Comparison of ENCODE assay signal across 8 mouse cellular contexts in genomic region chr2:126706759-126707437, GRCm38 (mm10). TPM values are rescaled to one million over a fixed set of nuclear protein-coding genes. Genes with fewer than 3 reads are reported as not detected.
DNase-seq lines count a peak whose midpoint lies in the region; ATAC-seq and TF ChIP-seq lines count a peak whose summit lies in the region.

Usp8 (plus strand) TSS chr2:126707328.

- no peak for TF ChIP-seq RAD21 in CH12.LX (IDR thresholded peaks at IDR 0.05; ENCODE audit: low read depth, low read length)

- peak; percentile 94 for TF ChIP-seq POLR2A in CH12.LX (IDR thresholded peaks at IDR 0.05; ENCODE audit: low read depth, low read length)

- H3K9me3 ChIP-seq in CH12.LX (replicated peaks; ENCODE audit: low read length), result peaks cover 10% of the 10 kb centered on the region
- H3K9me3 ChIP-seq in forebrain, embryonic 11.5 days (ENCODE audit: control insufficient read depth, low read length), result no peaks in the 10 kb centered on the region
- H3K9me3 ChIP-seq in heart, embryonic 16.5 days (replicated peaks; ENCODE audit: control insufficient read depth, low read length), result no peaks in the 10 kb centered on the region
- H3K9me3 ChIP-seq in liver, embryonic 15.5 days (replicated peaks), result no peaks in the 10 kb centered on the region
- H3K9me3 ChIP-seq in neural tube, embryonic 12.5 days, result no peaks in the 10 kb centered on the region

- DNase-seq in CH12.LX (ENCODE audit: extremely low read depth), result peak; percentile 98
- peak; percentile 98 for DNase-seq in c-Kit-positive CD71-positive TER-119-negative erythroid progenitor cells, embryonic 14.5 days (ENCODE audit: low read depth)
- peak; percentile 98 for DNase-seq in forebrain, embryonic 11.5 days (ENCODE audit: low spot score)
- peak; percentile 97 to 99 for DNase-seq in kidney, postnatal 36 days
- peak; percentile 98 for DNase-seq in telencephalon, adult 2 months (ENCODE audit: low read depth, low spot score)

- 0 out of 2 replicates have a peak within 1 kb of the TSS, but pooled peaks have one; percentile 32 for H3K27ac ChIP-seq in CH12.LX (ENCODE audit: insufficient read depth, low read depth)
- H3K27ac ChIP-seq in forebrain, embryonic 11.5 days (ENCODE audit: low read depth, low read length), result peak within 1 kb of the TSS; percentile 64; the same call in 1 of the 2 replicates
- H3K27ac ChIP-seq in heart, embryonic 16.5 days (ENCODE audit: low read length), result peak within 1 kb of the TSS; percentile 85
- peak within 1 kb of the TSS; percentile 82 for H3K27ac ChIP-seq in liver, embryonic 15.5 days (replicated peaks)
- peak within 1 kb of the TSS; percentile 67 for H3K27ac ChIP-seq in neural tube, embryonic 12.5 days

- dilution Hi-C loops in CH12.LX (cut with MboI; ENCODE audit: extremely low pct_ligation_motif_present, extremely low pct_unique_long_range_greater_than_20kb, low sequenced_read_pairs), result no loop called here

- H3K4me2 ChIP-seq in CH12.LX (ENCODE audit: insufficient read depth, low read depth, poor library complexity, severe bottlenecking), result peak within 1 kb of the TSS; percentile 100
- H3K4me2 ChIP-seq in forebrain, embryonic 11.5 days (ENCODE audit: low read depth, low read length, severe bottlenecking), result peak within 1 kb of the TSS; percentile 51
- peak within 1 kb of the TSS; percentile 90 for H3K4me2 ChIP-seq in heart, embryonic 16.5 days (ENCODE audit: low read depth, low read length)
- peak within 1 kb of the TSS; percentile 81 for H3K4me2 ChIP-seq in liver, embryonic 15.5 days
- peak within 1 kb of the TSS; percentile 63 for H3K4me2 ChIP-seq in neural tube, embryonic 12.5 days (replicated peaks)

- no peak for TF ChIP-seq EP300 in CH12.LX (IDR thresholded peaks at IDR 0.05; ENCODE audit: low read length)

- peak within 1 kb of the TSS; percentile 82 to 99 (median 94) for H3K4me3 ChIP-seq in CH12.LX (replicated peaks in 1 of 3; ENCODE audit: low read depth in 2 of 3, low read length in 2 of 3, poor library complexity in 1 of 3)
- peak within 1 kb of the TSS; percentile 77 for H3K4me3 ChIP-seq in forebrain, embryonic 11.5 days (ENCODE audit: low read depth, low read length)
- peak within 1 kb of the TSS; percentile 96 for H3K4me3 ChIP-seq in heart, embryonic 16.5 days (ENCODE audit: low read length)
- H3K4me3 ChIP-seq in liver, embryonic 15.5 days (replicated peaks), result peak within 1 kb of the TSS; percentile 91
- peak within 1 kb of the TSS; percentile 73 for H3K4me3 ChIP-seq in neural tube, embryonic 12.5 days

- ATAC-seq in forebrain, embryonic 11.5 days (replicated peaks; ENCODE audit: low FRiP score), result peak; percentile 100
- ATAC-seq in heart, embryonic 16.5 days (replicated peaks; ENCODE audit: extremely low read depth, insufficient read depth, low FRiP score), result peak; percentile 100
- ATAC-seq in liver, embryonic 15.5 days (ENCODE audit: insufficient read depth), result peak; percentile 100
- ATAC-seq in neural tube, embryonic 12.5 days (ENCODE audit: low FRiP score, low read depth), result peak; percentile 100

- in situ Hi-C loops in CH12.LX (cut with MboI; ENCODE audit: low pct_ligation_motif_present, low pct_unique_long_range_greater_than_20kb, low sequenced_read_pairs), result no loop called here

- H3K36me3 ChIP-seq in CH12.LX (replicated peaks in 1 of 2; ENCODE audit: control insufficient read depth in 1 of 2, insufficient read depth in 1 of 2, low read length in 1 of 2), result peaks cover under 1 to 11% of the 10 kb centered on the region in 2 experiments
- no peaks in the 10 kb centered on the region for H3K36me3 ChIP-seq in forebrain, embryonic 11.5 days (ENCODE audit: control insufficient read depth, insufficient read depth, low read length)
- H3K36me3 ChIP-seq in heart, embryonic 16.5 days (ENCODE audit: control insufficient read depth, insufficient read depth), result no peaks in the 10 kb centered on the region; the same call in 1 of the 2 replicates
- H3K36me3 ChIP-seq in liver, embryonic 15.5 days (replicated peaks), result 0 out of 2 replicates have a peak, but pooled peaks cover 2% of the 10 kb centered on the region
- no peaks in the 10 kb centered on the region; the same call in 1 of the 2 replicates for H3K36me3 ChIP-seq in neural tube, embryonic 12.5 days

- H3K27me3 ChIP-seq in CH12.LX (replicated peaks), result no peaks in the 10 kb centered on the region
- H3K27me3 ChIP-seq in forebrain, embryonic 11.5 days (ENCODE audit: control insufficient read depth, insufficient read depth, low read length), result no peaks in the 10 kb centered on the region
- H3K27me3 ChIP-seq in heart, embryonic 16.5 days (ENCODE audit: control insufficient read depth, insufficient read depth, low read length), result peaks cover 4% of the 10 kb centered on the region; the same call in 1 of the 2 replicates
- peaks cover 18% of the 10 kb centered on the region; the same call in 1 of the 2 replicates for H3K27me3 ChIP-seq in liver, embryonic 15.5 days
- 0 out of 2 replicates have a peak, but pooled peaks cover 2% of the 10 kb centered on the region for H3K27me3 ChIP-seq in neural tube, embryonic 12.5 days (replicated peaks)

- H3K4me1 ChIP-seq in CH12.LX (ENCODE audit: control insufficient read depth in 1 of 2, insufficient read depth in 2 of 2), result peaks cover 2 to 11% of the 10 kb centered on the region in 2 experiments; a peak in 2 of 4 replicates
- no peaks in the 10 kb centered on the region for H3K4me1 ChIP-seq in forebrain, embryonic 11.5 days (replicated peaks; ENCODE audit: control insufficient read depth, insufficient read depth, low read length)
- H3K4me1 ChIP-seq in heart, embryonic 16.5 days (ENCODE audit: control insufficient read depth, insufficient read depth, low read length), result peaks cover 8% of the 10 kb centered on the region
- peaks cover 21% of the 10 kb centered on the region for H3K4me1 ChIP-seq in liver, embryonic 15.5 days (replicated peaks)
- H3K4me1 ChIP-seq in neural tube, embryonic 12.5 days, result peaks cover 9% of the 10 kb centered on the region

- no peak for TF ChIP-seq CTCF in CH12.LX (conservative IDR thresholded peaks at IDR 0.05 in 1 of 2, IDR thresholded peaks at IDR 0.05 in 1 of 2; ENCODE audit: low read depth in 2 of 2, low read length in 2 of 2)

- H3K79me2 ChIP-seq in CH12.LX (replicated peaks; ENCODE audit: control insufficient read depth, extremely low read depth, insufficient read depth, poor library complexity, severe bottlenecking), result peaks cover 23% of the 10 kb centered on the region

- H3K9ac ChIP-seq in CH12.LX (ENCODE audit: insufficient read depth, low read depth), result peak within 1 kb of the TSS; percentile 72
- H3K9ac ChIP-seq in forebrain, embryonic 11.5 days (ENCODE audit: low read length), result peak within 1 kb of the TSS; percentile 86
- peak within 1 kb of the TSS; percentile 96 for H3K9ac ChIP-seq in heart, embryonic 16.5 days (ENCODE audit: low read length)
- H3K9ac ChIP-seq in liver, embryonic 15.5 days, result peak within 1 kb of the TSS; percentile 88
- peak within 1 kb of the TSS; percentile 80 for H3K9ac ChIP-seq in neural tube, embryonic 12.5 days

- WGBS in forebrain, embryonic 11.5 days, result 3% methylated on average over 47 of the region's 47 CpGs
- WGBS in heart, embryonic 16.5 days, result 3% methylated on average over 47 of the region's 47 CpGs
- WGBS in liver, embryonic 15.5 days (ENCODE audit: insufficient replicate concordance), result 3% methylated on average over 47 of the region's 47 CpGs
- 3% methylated on average over 47 of the region's 47 CpGs for WGBS in neural tube, embryonic 12.5 days

TF ChIP-seq in CH12.LX, 34 proteins besides CTCF, POLR2A, EP300 and RAD21 (continues in another document):
- TF ChIP-seq TBP (conservative IDR thresholded peaks at IDR 0.05; ENCODE audit: low read depth, low read length) (peak; percentile 79), MXI1 (IDR thresholded peaks at IDR 0.05; ENCODE audit: low read depth, low read length) (peak; percentile 74; the same call in 1 of the 2 replicates), NRF1 (IDR thresholded peaks at IDR 0.05; ENCODE audit: low read depth, low read length) (peak; percentile 99), BHLHE40 (IDR thresholded peaks at IDR 0.05; ENCODE audit: low read depth, low read length) (peak; percentile 69), IRF4 (IDR thresholded peaks at IDR 0.05; ENCODE audit: low read depth, low read length) (peak; percentile 34; the same call in 1 of the 2 replicates), KAT2A (IDR thresholded peaks at IDR 0.05; ENCODE audit: insufficient replicate concordance, low read length) (peak; percentile 75; the same call in 1 of the 2 replicates), ELF1 (IDR thresholded peaks at IDR 0.05; ENCODE audit: low read depth, low read length) (peak; percentile 98), MEF2A (IDR thresholded peaks at IDR 0.05; ENCODE audit: borderline replicate concordance, low read depth, low read length) (0 out of 2 replicates have a peak, but pooled peaks have one; percentile 28), MAZ (IDR thresholded peaks at IDR 0.05; ENCODE audit: low read depth, low read length) (peak; percentile 81; the same call in 1 of the 2 replicates), TCF12 (IDR thresholded peaks at IDR 0.05; ENCODE audit: low read depth, low read length) (peak; percentile 74; the same call in 1 of the 2 replicates), CHD1 (IDR thresholded peaks at IDR 0.05; ENCODE audit: low read depth, low read length) (no peak), ZNF384 (IDR thresholded peaks at IDR 0.05; ENCODE audit: low read depth, low read length) (no peak), MAX (IDR thresholded peaks at IDR 0.05; ENCODE audit: low read length) (peak; percentile 73; the same call in 1 of the 2 replicates), NELFE (IDR thresholded peaks at IDR 0.05; ENCODE audit: low read depth, low read length) (peak; percentile 91), ZMIZ1 (IDR thresholded peaks at IDR 0.05; ENCODE audit: low read depth, low read length) (peak; percentile 91), UBTF (IDR thresholded peaks at IDR 0.05; ENCODE audit: low read depth, low read length) (peak; percentile 86), POLR2AphosphoS2 (IDR thresholded peaks at IDR 0.05; ENCODE audit: low read depth, low read length) (peak; percentile 62; the same call in 1 of the 2 replicates), MYC (IDR thresholded peaks at IDR 0.05; ENCODE audit: low read depth, low read length) (peak; percentile 23; the same call in 1 of the 2 replicates), CHD2 (IDR thresholded peaks at IDR 0.05; ENCODE audit: low read length) (no peak), PAX5 (IDR thresholded peaks at IDR 0.05; ENCODE audit: low read length) (no peak), MAFK (IDR thresholded peaks at IDR 0.05; ENCODE audit: insufficient replicate concordance, low read length) (no peak)

RNA-seq across cellular contexts. Expression of gene Usp8, which starts in this region (rescaled TPM):
- total RNA-seq in CH12.LX (2012; rRNA removed), result 24.2 TPM in 2 replicates
- total RNA-seq in CH12.LX (2014; rRNA removed), result 23.5 and 24.1 TPM in 2 replicates
- polyA plus RNA-seq in CH12.LX (2012; ENCODE audit: insufficient read length, low read depth), result 41.5 and 43.0 TPM in 2 replicates
- polyA plus RNA-seq in forebrain, embryonic 11.5 days (2014; fragmentation: Nextera tagmentation; extraction: Ambion mirVana), result 45.7 and 50.6 TPM in 2 replicates
- 31.2 and 34.6 TPM in 2 replicates for polyA plus RNA-seq in heart, embryonic 16.5 days (2015; fragmentation: Nextera tagmentation; extraction: Ambion mirVana)
- polyA plus RNA-seq in liver, embryonic 15.5 days (2015; fragmentation: Nextera tagmentation; extraction: Ambion mirVana), result 17.5 and 19.5 TPM in 2 replicates
- polyA plus RNA-seq in neural tube, embryonic 12.5 days (2016; fragmentation: Nextera tagmentation; extraction: Ambion mirVana), result 36.5 and 38.6 TPM in 2 replicates

Comparison
In these comparisons a context has a peak if more than half of its experiments do, and no peak if none do; other contexts are left out.
1. Peak in every context shown above with its lines: DNase-seq, ATAC-seq, H3K4me3 ChIP-seq and H3K27ac ChIP-seq.
2. H3K27ac ChIP-seq: peak in every context shown above with its lines; median percentile 85 in heart, embryonic 16.5 days; 82 in liver, embryonic 15.5 days; 67 in neural tube, embryonic 12.5 days; 64 in forebrain, embryonic 11.5 days; 32 in CH12.LX.